Mouse (Mus musculus) bone marrow macrophage, adult 2 months (primary cell): Measurements from ENCODE around the gene Rnpc3.

Source experiments
- CTCF ChIP-seq: IDR thresholded peaks from 2 replicates; pipeline ENCODE4 v1.5.1; 2012; ENCODE audit warnings: low read depth, mild to moderate bottlenecking, low read length, moderate library complexity
- POLR2A ChIP-seq: IDR thresholded peaks from 2 replicates; pipeline ENCODE4 v1.6.1; 2012; ENCODE audit warnings: mild to moderate bottlenecking, low read depth, low read length, borderline replicate concordance

- no peak for TF ChIP-seq CTCF
- no peak for TF ChIP-seq POLR2A
These were observed 4.3 kb upstream of the Rnpc3 start for GRCm38 (mm10) chr3:113634220-113634619.
